Mouse (Mus musculus) left cerebral cortex, adult 18-20 months (tissue): ENCODE results near the gene Ccdc154. TPM values are rescaled to one million over a fixed set of nuclear protein-coding genes. Genes with fewer than 3 reads are reported as not detected.

Experiments
- DNase-seq, 2 experiments: peaks; one replicate each; pipeline ENCODE4 v3.0.0; 2021 to 2022; ENCODE audit warnings: low spot score in 2 of 2, mixed read lengths in 1 of 2
- total RNA-seq, 2 experiments: library from RNA; stranded (reverse); gene quantifications; 2 replicates each; pipeline ENCODE4 v1.2.3; 2021

Ccdc154 gene
- total RNA-seq, 2 experiments from 2014 or later = not detected

GRCm38 (mm10) chr17:25184129-25184691 is 21.9 kb downstream of the Ccdc154 start, which contains the start of gene BC003965:
Gene BC003965 (plus strand): TSS chr17:25184554.
- peak; percentile 99 to 100 for DNase-seq

- DNase-seq = no peak
Measured at GRCm38 (mm10) chr17:25184961-25185360, 22.7 kb downstream of the Ccdc154 start.

GRCm38 (mm10) chr17:25187784-25188149 is 25.5 kb downstream of the Ccdc154 start:
- no peak for DNase-seq

- DNase-seq = peak; percentile 71 to 73
Measured at GRCm38 (mm10) chr17:25188150-25189031, 26.1 kb downstream of the Ccdc154 start, which contains the start of gene Unkl. Gene Unkl (plus strand): TSS chr17:25188397.

GRCm38 (mm10) chr17:25189091-25189490 is 26.8 kb downstream of the Ccdc154 start:
- DNase-seq = no peak

- DNase-seq = no peak
Measured at GRCm38 (mm10) chr17:25202401-25202800, 40.1 kb downstream of the Ccdc154 start.

GRCm38 (mm10) chr17:25210006-25210405 is 47.7 kb downstream of the Ccdc154 start:
- no peak for DNase-seq

- no peak for DNase-seq
Measured at GRCm38 (mm10) chr17:25210680-25211466, 48.6 kb downstream of the Ccdc154 start.

- no peak for DNase-seq
Measured at GRCm38 (mm10) chr17:25211705-25212104, 49.4 kb downstream of the Ccdc154 start.

GRCm38 (mm10) chr17:25215431-25215830 is 53.2 kb downstream of the Ccdc154 start:
- no peak for DNase-seq

GRCm38 (mm10) chr17:25218967-25219366 is 56.7 kb downstream of the Ccdc154 start:
- DNase-seq = no peak

- no peak for DNase-seq
Measured at GRCm38 (mm10) chr17:25219492-25220295, 57.4 kb downstream of the Ccdc154 start.

- no peak for DNase-seq
Measured at GRCm38 (mm10) chr17:25220746-25221145, 58.5 kb downstream of the Ccdc154 start.

Other genes with a start within 250 kb of the Ccdc154 start
- 100 to 1,000 TPM; 383 to 387 TPM for gene Mapk8ip3, start 225.5 kb upstream of the Ccdc154 start, total RNA-seq
- 1 to 10 TPM; 4.9 to 5.2 TPM for gene Jpt2, start 201.8 kb upstream of the Ccdc154 start, total RNA-seq
- gene Cramp1l, start 146.7 kb upstream of the Ccdc154 start, total RNA-seq = 10 to 100 TPM; 29.7 to 30.3 TPM
- gene Ift140, start 146.4 kb upstream of the Ccdc154 start, total RNA-seq = 10 to 100 TPM; 20.1 to 20.9 TPM
- 1 to 10 TPM; 8.9 to 9.4 TPM for gene Tmem204, start 78.9 kb upstream of the Ccdc154 start, total RNA-seq
- 10 to 100 TPM; 28.4 to 34.4 TPM for gene Telo2, start 46.5 kb upstream of the Ccdc154 start, total RNA-seq
- gene Ptx4, start 41.7 kb upstream of the Ccdc154 start, total RNA-seq = under 1 TPM; 0.54 to 0.67 TPM
- 10 to 100 TPM; 46.9 to 47.0 TPM for gene Clcn7, start 29.1 kb upstream of the Ccdc154 start, total RNA-seq
- gene Gm38655, start 13.0 kb downstream of the Ccdc154 start, total RNA-seq = not detected
- 10 to 100 TPM; 17.8 to 20.5 TPM for gene BC003965, start 22.1 kb downstream of the Ccdc154 start, total RNA-seq
- gene Unkl, start 25.9 kb downstream of the Ccdc154 start, total RNA-seq = 10 to 100 TPM; 34.2 to 41.3 TPM
- gene Gnptg, start 77.7 kb downstream of the Ccdc154 start, total RNA-seq = 10 to 100 TPM; 74.7 to 77.3 TPM
- 10 to 100 TPM; 21.0 to 24.3 TPM for gene Tsr3, start 77.7 kb downstream of the Ccdc154 start, total RNA-seq
- 10 to 100 TPM; 17.5 to 18.7 TPM for gene Baiap3, start 93.9 kb downstream of the Ccdc154 start, total RNA-seq
- gene Ube2i, start 112.2 kb downstream of the Ccdc154 start, total RNA-seq = 100 to 1,000 TPM; 218 to 227 TPM
- gene Prss34, start 135.9 kb downstream of the Ccdc154 start, total RNA-seq = not detected
- not detected for gene Prss28, start 146.2 kb downstream of the Ccdc154 start, total RNA-seq
- gene Prss29, start 156.2 kb downstream of the Ccdc154 start, total RNA-seq = not detected
- gene Tpsab1, start 183.1 kb downstream of the Ccdc154 start, total RNA-seq = not detected
- not detected for gene Tpsb2, start 203.8 kb downstream of the Ccdc154 start, total RNA-seq
- gene Tpsg1, start 206.8 kb downstream of the Ccdc154 start, total RNA-seq = not detected